Mouse (Mus musculus) testis, postnatal 14 days (tissue): ENCODE measurements around the gene Prune1.
A peak's percentile ranks its signal among the peaks of the same experiment; 100 is the strongest.

Source experiments
- DNase-seq: peaks from one replicate; pipeline ENCODE4 v3.0.0; 2021; ENCODE audit warnings: low spot score

Gene Prune1

GRCm38 (mm10) chr3:95276428-95276934 is 5.4 kb downstream of the Prune1 start:
- no peak for DNase-seq

GRCm38 (mm10) chr3:95275161-95275560 is 6.7 kb downstream of the Prune1 start:
- DNase-seq, result no peak

GRCm38 (mm10) chr3:95274453-95274852 is 7.4 kb downstream of the Prune1 start:
- no peak for DNase-seq

- DNase-seq, result no peak
Measured at GRCm38 (mm10) chr3:95273471-95273870, 8.4 kb downstream of the Prune1 start.

GRCm38 (mm10) chr3:95270766-95271364 is 11.0 kb downstream of the Prune1 start:
- no peak for DNase-seq

GRCm38 (mm10) chr3:95269789-95270188 is 12.1 kb downstream of the Prune1 start:
- no peak for DNase-seq

GRCm38 (mm10) chr3:95267855-95268254 is 14.0 kb downstream of the Prune1 start:
- DNase-seq, result no peak

- DNase-seq, result no peak
Measured at GRCm38 (mm10) chr3:95266052-95266451, 15.8 kb downstream of the Prune1 start.

GRCm38 (mm10) chr3:95264724-95265123 is 17.2 kb downstream of the Prune1 start:
- DNase-seq, result no peak

- no peak for DNase-seq
Measured at GRCm38 (mm10) chr3:95263089-95263739, 18.7 kb downstream of the Prune1 start.

- no peak for DNase-seq
Measured at GRCm38 (mm10) chr3:95261975-95262374, 19.9 kb downstream of the Prune1 start.

GRCm38 (mm10) chr3:95256931-95257330 is 24.9 kb downstream of the Prune1 start:
- no peak for DNase-seq

GRCm38 (mm10) chr3:95250783-95251424 is 31.0 kb downstream of the Prune1 start, which contains the start of gene Bnipl:
Gene Bnipl (minus strand): TSS chr3:95251193.
- DNase-seq, result no peak

- no peak for DNase-seq
Measured at GRCm38 (mm10) chr3:95250361-95250760, 31.5 kb downstream of the Prune1 start.

GRCm38 (mm10) chr3:95247660-95248336 is 34.1 kb downstream of the Prune1 start:
- DNase-seq, result no peak

- peak; percentile 85 for DNase-seq
Measured at GRCm38 (mm10) chr3:95246465-95247231, 35.2 kb downstream of the Prune1 start.

GRCm38 (mm10) chr3:95243086-95243485 is 38.8 kb downstream of the Prune1 start:
- no peak for DNase-seq

- no peak for DNase-seq
Measured at GRCm38 (mm10) chr3:95241498-95241897, 40.4 kb downstream of the Prune1 start, which contains the start of gene Gm128. Gene Gm128 (minus strand): TSS chr3:95241598.

GRCm38 (mm10) chr3:95240900-95241299 is 41.0 kb downstream of the Prune1 start:
- DNase-seq, result peak; percentile 39

- no peak for DNase-seq
Measured at GRCm38 (mm10) chr3:95239971-95240370, 41.9 kb downstream of the Prune1 start.

GRCm38 (mm10) chr3:95239022-95239421 is 42.9 kb downstream of the Prune1 start:
- DNase-seq, result no peak
